Mouse (Mus musculus) liver, embryonic 14.5 days (tissue): Measurements from ENCODE around the gene Isl1. TPM values are rescaled to one million over a fixed set of nuclear protein-coding genes. Genes with fewer than 3 reads are reported as not detected.
A peak's percentile ranks its signal among the peaks of the same experiment; 100 is the strongest.

Source experiments
- ATAC-seq: fragments of 200-750 bp; cut with Nextera tagmentation; 2 replicates; pipeline ENCODE4 v1.8.0; 2017; ENCODE audit warnings: moderate number of reproducible peaks, mild to moderate bottlenecking, moderate library complexity; ENCODE audit not compliant: insufficient read depth
- DNase-seq, 3 experiments: peaks; one replicate each; pipeline ENCODE4 v3.0.0-alpha.2; 2012 to 2013; ENCODE audit warnings: low read depth in 3 of 3, low spot score in 3 of 3
- H3K27ac ChIP-seq: fragments of 300-500 bp; sonication (generic); 2 replicates; pipeline ENCODE4 v1.5.1; 2014; ENCODE audit warnings: moderate library complexity, mild to moderate bottlenecking, control low read depth, inconsistent platforms
- H3K27me3 ChIP-seq: fragments of 300-500 bp; sonication (generic); 2 replicates; pipeline ENCODE4 v1.6.1; 2014; ENCODE audit warnings: mild to moderate bottlenecking, low read length, moderate library complexity; ENCODE audit not compliant: control insufficient read depth, insufficient read depth
- H3K36me3 ChIP-seq: fragments of 300-500 bp; sonication (generic); replicated peaks from 2 replicates; pipeline ENCODE4 v1.6.1; 2014; ENCODE audit warnings: low read depth; ENCODE audit not compliant: control insufficient read depth, insufficient read depth
- H3K4me1 ChIP-seq, 2 experiments: fragments of 200-500 bp in 1 of 2; fragments of 300-500 bp in 1 of 2; sonication (generic) in 1 of 2; replicated peaks; 2 replicates each; pipeline ENCODE4 v1.6.1; 2012 to 2014; ENCODE audit warnings: antibody characterized with exemption in 1 of 2, inconsistent platforms in 1 of 2, low read length in 1 of 2; ENCODE audit not compliant: control insufficient read depth in 2 of 2, insufficient read depth in 2 of 2
- H3K4me2 ChIP-seq: fragments of 300-500 bp; sonication (generic); 2 replicates; pipeline ENCODE4 v1.6.1; 2014; ENCODE audit warnings: low read depth, mild to moderate bottlenecking, control low read depth, moderate library complexity
- H3K4me3 ChIP-seq, 2 experiments: fragments of 200-500 bp in 1 of 2; fragments of 300-500 bp in 1 of 2; sonication (generic) in 1 of 2; 2 replicates each; pipeline ENCODE4 v1.5.1; 2012 to 2014; ENCODE audit warnings: low read depth in 2 of 2, low read length in 2 of 2, mild to moderate bottlenecking in 2 of 2, control low read depth in 1 of 2, inconsistent platforms in 1 of 2, moderate library complexity in 1 of 2; ENCODE audit not compliant: insufficient read depth in 1 of 2
- H3K9ac ChIP-seq: fragments of 300-500 bp; sonication (generic); replicated peaks from 2 replicates; pipeline ENCODE4 v1.6.1; 2014; ENCODE audit warnings: mild to moderate bottlenecking, control low read depth, moderate library complexity
- H3K9me3 ChIP-seq: fragments of 300-500 bp; sonication (generic); 2 replicates; pipeline ENCODE4 v1.6.1; 2016; ENCODE audit warnings: low read length, mixed read lengths; ENCODE audit not compliant: control insufficient read depth
- CTCF ChIP-seq: IDR thresholded peaks from 2 replicates; pipeline ENCODE4 v1.5.1; 2016; ENCODE audit warnings: antibody characterized with exemption, low read depth, control low read depth
- EP300 ChIP-seq: IDR thresholded peaks from 2 replicates; pipeline ENCODE4 v1.6.1; 2016; ENCODE audit warnings: antibody characterized with exemption, low read depth
- WGBS: fragments of 180-500 bp; shearing (Covaris S2); extraction: QIAGEN DNeasy Blood & Tissue Kit; methylation state at CpG from one replicate; pipeline ENCODE4 v1.1.7; 2014; ENCODE audit not compliant: insufficient replicate concordance; 5-methylcytosine and 5-hydroxymethylcytosine counted together
- polyA plus RNA-seq, 2 experiments: library from polyadenylated mRNA; depleted of rRNA in 1 of 2; stranded (reverse) in 1 of 2; unstranded in 1 of 2; fragments of >200 nt; fragmentation: Nextera tagmentation in 1 of 2; extraction: Ambion mirVana in 1 of 2; gene quantifications; 2 replicates each; pipeline versions ENCODE4 v1.2.1 to v1.2.3; 2012 to 2014

Isl1 gene
- polyA plus RNA-seq, 2 experiments: 0.23 to 0.27 TPM

- 28% methylated on average over 4 of the region's 4 CpGs for WGBS
- Histone ChIP-seq H3K36me3 (no peaks in the 10 kb centered on the region), H3K27me3 (peaks cover 84% of the 10 kb centered on the region), H3K9me3 (no peaks in the 10 kb centered on the region), H3K4me2 (no peak overlapping the region), H3K4me1 (no peaks in the 10 kb centered on the region), H3K27ac (no peak overlapping the region), H3K4me3 (no peak overlapping the region), H3K9ac (no peak overlapping the region)
- DNase-seq: no peak
- no peak for ATAC-seq
- TF ChIP-seq CTCF: no peak
- no peak for TF ChIP-seq EP300
Measured at GRCm38 (mm10) chr13:116311011-116311410, 1.5 kb upstream of the Isl1 start.

DNA sequence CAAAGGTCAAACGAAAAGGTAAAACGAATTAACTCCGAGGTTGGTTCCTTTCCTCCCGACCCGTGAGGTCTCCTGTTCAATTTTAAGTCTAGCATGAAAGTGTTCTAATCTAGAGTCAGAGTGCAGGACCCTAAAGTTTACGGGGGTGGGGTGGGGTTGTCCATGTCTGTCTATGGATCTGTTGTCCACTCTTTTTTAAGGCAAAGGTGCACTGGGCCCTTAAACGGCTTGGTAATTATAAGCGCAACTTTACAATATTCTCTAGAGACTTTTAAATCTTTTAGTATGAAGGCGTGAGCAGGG, 925 bp upstream of the Isl1 start:
- Histone ChIP-seq H3K9ac (no peak overlapping the region), H3K36me3 (no peaks in the 10 kb centered on the region), H3K4me2 (no peak overlapping the region), H3K4me1 (no peaks in the 10 kb centered on the region), H3K9me3 (no peaks in the 10 kb centered on the region), H3K4me3 (no peak overlapping the region), H3K27ac (no peak overlapping the region), H3K27me3 (peaks cover 89% of the 10 kb centered on the region)
- DNase-seq: no peak
- 2% methylated on average over 9 of the region's 9 CpGs for WGBS
- TF ChIP-seq CTCF: no peak
- TF ChIP-seq EP300: no peak
- no peak for ATAC-seq

- H3K27ac ChIP-seq: no peak overlapping the region
- peak overlapping the region; percentile 27 to 29; a peak in 3 of 4 replicates for H3K4me3 ChIP-seq
- ATAC-seq: 0 out of 2 replicates have a peak, but pooled peaks have one; percentile 11
- H3K9me3 ChIP-seq: no peaks in the 10 kb centered on the region
- H3K36me3 ChIP-seq: no peaks in the 10 kb centered on the region
- H3K9ac ChIP-seq: no peak overlapping the region
- H3K27me3 ChIP-seq: peaks cover 88% of the 10 kb centered on the region
- peak overlapping the region; percentile 51 for H3K4me2 ChIP-seq
- no peaks in the 10 kb centered on the region for H3K4me1 ChIP-seq
- WGBS: under 1% methylated on average over 18 of the region's 18 CpGs
- no peak for TF ChIP-seq CTCF
- TF ChIP-seq EP300: no peak
- no peak for DNase-seq
Measured at GRCm38 (mm10) chr13:116308933-116309583, 431 bp downstream of the Isl1 start.

- no peak for DNase-seq
- no peak for ATAC-seq
- no peak overlapping the region for H3K27ac ChIP-seq
- H3K9me3 ChIP-seq: no peaks in the 10 kb centered on the region
- TF ChIP-seq CTCF (no peak), EP300 (no peak)
- no peaks in the 10 kb centered on the region for H3K4me1 ChIP-seq
- H3K27me3 ChIP-seq: peaks cover 88% of the 10 kb centered on the region
- no peak overlapping the region for H3K4me2 ChIP-seq
- under 1% methylated on average over 20 of the region's 20 CpGs for WGBS
- H3K36me3 ChIP-seq: no peaks in the 10 kb centered on the region
- H3K9ac ChIP-seq: no peak overlapping the region
- no peak overlapping the region for H3K4me3 ChIP-seq
Measured at GRCm38 (mm10) chr13:116308121-116308932, 1.2 kb downstream of the Isl1 start.

GRCm38 (mm10) chr13:116306591-116306990, 2.9 kb downstream of the Isl1 start:
- no peak for ATAC-seq
- Histone ChIP-seq H3K4me2 (no peak overlapping the region), H3K27me3 (peaks cover 81% of the 10 kb centered on the region), H3K27ac (no peak overlapping the region), H3K4me3 (no peak overlapping the region), H3K36me3 (no peaks in the 10 kb centered on the region), H3K9me3 (no peaks in the 10 kb centered on the region), H3K4me1 (no peaks in the 10 kb centered on the region), H3K9ac (no peak overlapping the region)
- TF ChIP-seq CTCF (no peak), EP300 (no peak)
- no peak for DNase-seq
- WGBS: 18% methylated on average over 6 of the region's 6 CpGs
